Mouse (Mus musculus) spleen, adult 2 months (tissue): ENCODE measurements around the gene Mrpl52. TPM values are rescaled to one million over a fixed set of nuclear protein-coding genes. Genes with fewer than 3 reads are reported as not detected.
A peak's percentile ranks its signal among the peaks of the same experiment; 100 is the strongest.

Experiments used
- DNase-seq, 2 experiments: peaks; one replicate each; pipeline versions ENCODE4 v3.0.0 to v3.0.0-alpha.2; 2012 to 2021; ENCODE audit warnings: low spot score in 2 of 2, low read depth in 1 of 2
- H3K27ac ChIP-seq: fragments of 200-500 bp; 2 replicates; pipeline ENCODE4 v1.5.1; 2012; ENCODE audit warnings: low read length, inconsistent platforms; ENCODE audit not compliant: insufficient read depth
- H3K27me3 ChIP-seq: fragments of 200-500 bp; 2 replicates; pipeline ENCODE4 v1.6.1; 2012; ENCODE audit warnings: mild to moderate bottlenecking, moderate library complexity, low read length, inconsistent platforms; ENCODE audit not compliant: control insufficient read depth, insufficient read depth
- H3K36me3 ChIP-seq: fragments of 200-500 bp; 2 replicates; pipeline ENCODE4 v1.6.1; 2012; ENCODE audit warnings: mild to moderate bottlenecking, low read length, inconsistent platforms; ENCODE audit not compliant: control insufficient read depth, insufficient read depth
- H3K4me1 ChIP-seq: fragments of 200-500 bp; 2 replicates; pipeline ENCODE4 v1.6.1; 2011; ENCODE audit warnings: inconsistent platforms; ENCODE audit not compliant: control insufficient read depth, insufficient read depth, insufficient read length
- H3K4me3 ChIP-seq: fragments of 200-500 bp; 2 replicates; pipeline ENCODE4 v1.5.1; 2011; ENCODE audit warnings: mild to moderate bottlenecking, inconsistent platforms; ENCODE audit not compliant: insufficient read depth, insufficient read length; ENCODE audit errors: extremely low read depth
- CTCF ChIP-seq: fragments of 200-500 bp; IDR thresholded peaks from 2 replicates; pipeline ENCODE4 v1.5.1; 2011; ENCODE audit warnings: mild to moderate bottlenecking, inconsistent platforms; ENCODE audit not compliant: insufficient read depth, insufficient read length, insufficient replicate concordance; ENCODE audit errors: extremely low read depth
- POLR2A ChIP-seq: fragments of 200-500 bp; IDR thresholded peaks from 2 replicates; pipeline ENCODE4 v1.6.1; 2011; ENCODE audit warnings: low read depth, low read length, inconsistent platforms
- WGBS: fragments of 180-500 bp; shearing (Covaris S2); methylation state at CpG from one replicate; pipeline ENCODE4 v1.1.7; 2018; 5-methylcytosine and 5-hydroxymethylcytosine counted together
- polyA plus RNA-seq: library from polyadenylated mRNA; depleted of rRNA; stranded (reverse); fragments of >200 nt; gene quantifications from 2 replicates; pipeline ENCODE4 v1.2.3, GENCODE M21; 2012

Mrpl52 gene
- polyA plus RNA-seq, 1 experiment: 393 TPM

- no peak for DNase-seq
- Histone ChIP-seq H3K36me3 (no peaks in the 10 kb centered on the region), H3K27ac (no peak overlapping the region), H3K4me3 (no peak overlapping the region), H3K27me3 (no peaks in the 10 kb centered on the region), H3K4me1 (no peaks in the 10 kb centered on the region)
- 86% methylated on average over 11 of the region's 11 CpGs for WGBS
- TF ChIP-seq CTCF: no peak
- no peak for TF ChIP-seq POLR2A
These were observed 28.2 kb downstream of the Mrpl52 start for GRCm38 (mm10) chr14:54454669-54455528.

GRCm38 (mm10) chr14:54457907-54458569 is 31.3 kb downstream of the Mrpl52 start:
- no peaks in the 10 kb centered on the region; the same call in 1 of the 2 replicates for H3K4me1 ChIP-seq
- 85% methylated on average over 14 of the region's 14 CpGs for WGBS
- no peak overlapping the region for H3K4me3 ChIP-seq
- no peak overlapping the region for H3K27ac ChIP-seq
- no peaks in the 10 kb centered on the region for H3K36me3 ChIP-seq
- TF ChIP-seq POLR2A: no peak
- no peak for TF ChIP-seq CTCF
- no peaks in the 10 kb centered on the region for H3K27me3 ChIP-seq
- no peak for DNase-seq

GRCm38 (mm10) chr14:54462146-54462545 is 35.4 kb downstream of the Mrpl52 start:
- TF ChIP-seq CTCF (no peak), POLR2A (no peak)
- Histone ChIP-seq H3K27me3 (no peaks in the 10 kb centered on the region), H3K4me1 (no peaks in the 10 kb centered on the region; the same call in 1 of the 2 replicates), H3K36me3 (peaks cover 9% of the 10 kb centered on the region), H3K4me3 (no peak overlapping the region), H3K27ac (peak overlapping the region; percentile 55)
- 81% methylated on average over 4 of the region's 4 CpGs for WGBS
- no peak for DNase-seq

GRCm38 (mm10) chr14:54463108-54463958 is 36.6 kb downstream of the Mrpl52 start:
- H3K4me1 ChIP-seq: no peaks in the 10 kb centered on the region; the same call in 1 of the 2 replicates
- TF ChIP-seq CTCF: no peak
- TF ChIP-seq POLR2A: no peak; the same call in 1 of the 2 replicates
- WGBS: 3% methylated on average over 12 of the region's 12 CpGs
- H3K27me3 ChIP-seq: no peaks in the 10 kb centered on the region
- H3K27ac ChIP-seq: peak overlapping the region; percentile 89
- H3K36me3 ChIP-seq: peaks cover 21% of the 10 kb centered on the region
- peak in 1 of 2 experiments; percentile 41 for DNase-seq
- peak overlapping the region; percentile 75 for H3K4me3 ChIP-seq

- Histone ChIP-seq H3K4me3 (peak within 1 kb of the TSS; percentile 75), H3K4me1 (no peaks in the 10 kb centered on the region; the same call in 1 of the 2 replicates), H3K36me3 (peaks cover 25% of the 10 kb centered on the region), H3K27ac (peak within 1 kb of the TSS; percentile 89), H3K27me3 (no peaks in the 10 kb centered on the region)
- TF ChIP-seq CTCF (no peak), POLR2A (peak; percentile 60)
- WGBS: 0% methylated on average over 35 of the region's 35 CpGs
- DNase-seq: peak; percentile 77 to 91
These were observed 37.2 kb downstream of the Mrpl52 start, which contains the start of gene Lrp10 for GRCm38 (mm10) chr14:54463959-54464292. Lrp10 (plus strand) TSS chr14:54464137.

- Histone ChIP-seq H3K36me3 (peaks cover 29% of the 10 kb centered on the region), H3K4me1 (no peaks in the 10 kb centered on the region; the same call in 1 of the 2 replicates), H3K27me3 (no peaks in the 10 kb centered on the region), H3K4me3 (peak overlapping the region; percentile 75), H3K27ac (peak overlapping the region; percentile 89)
- TF ChIP-seq CTCF (peak; percentile 74; the same call in 1 of the 2 replicates), POLR2A (peak; percentile 26)
- under 1% methylated on average over 57 of the region's 57 CpGs for WGBS
- peak; percentile 72 to 74 for DNase-seq
These were observed 37.7 kb downstream of the Mrpl52 start for GRCm38 (mm10) chr14:54464293-54465005.
